Mouse (Mus musculus) lung, postnatal 0 days (tissue): ENCODE measurements around the gene St8sia1. TPM values are rescaled to one million over a fixed set of nuclear protein-coding genes. Genes with fewer than 3 reads are reported as not detected.
A peak's percentile ranks its signal among the peaks of the same experiment; 100 is the strongest.

Source experiments
- ATAC-seq: fragments of 200-750 bp; cut with Nextera tagmentation; 2 replicates; pipeline ENCODE4 v1.8.0; 2017; ENCODE audit warnings: moderate library complexity
- DNase-seq: peaks from one replicate; pipeline ENCODE4 v3.0.0-alpha.2; 2016; ENCODE audit warnings: low spot score
- H3K27ac ChIP-seq: fragments of 300-500 bp; sonication (generic); 2 replicates; pipeline ENCODE4 v1.5.1; 2014; ENCODE audit warnings: antibody characterized with exemption, mild to moderate bottlenecking, low read length, mixed read lengths
- H3K27me3 ChIP-seq: fragments of 300-500 bp; sonication (generic); replicated peaks from 2 replicates; pipeline ENCODE4 v1.6.1; 2014; ENCODE audit warnings: low read length, mixed read lengths; ENCODE audit not compliant: insufficient read depth
- H3K36me3 ChIP-seq: fragments of 300-500 bp; sonication (generic); 2 replicates; pipeline ENCODE4 v1.6.1; 2014; ENCODE audit warnings: low read length, mixed read lengths; ENCODE audit not compliant: insufficient read depth
- H3K4me1 ChIP-seq: fragments of 300-500 bp; sonication (generic); 2 replicates; pipeline ENCODE4 v1.6.1; 2014; ENCODE audit warnings: antibody characterized with exemption, low read depth, low read length, mixed read lengths; ENCODE audit not compliant: insufficient read depth
- H3K4me2 ChIP-seq: fragments of 300-500 bp; sonication (generic); replicated peaks from 2 replicates; pipeline ENCODE4 v1.6.1; 2014; ENCODE audit warnings: low read depth, mild to moderate bottlenecking, low read length, moderate library complexity, mixed read lengths
- H3K4me3 ChIP-seq: fragments of 300-500 bp; sonication (generic); 2 replicates; pipeline ENCODE4 v1.5.1; 2014; ENCODE audit warnings: low read depth, low read length
- H3K9ac ChIP-seq: fragments of 300-500 bp; sonication (generic); replicated peaks from 2 replicates; pipeline ENCODE4 v1.6.1; 2014; ENCODE audit warnings: low read depth, mild to moderate bottlenecking
- H3K9me3 ChIP-seq: fragments of 300-500 bp; sonication (generic); 2 replicates; pipeline ENCODE4 v1.6.1; 2016; ENCODE audit warnings: low read length, mixed read lengths
- CTCF ChIP-seq: IDR thresholded peaks from 2 replicates; pipeline ENCODE4 v1.5.1; 2016; ENCODE audit warnings: antibody characterized with exemption, mild to moderate bottlenecking
- EP300 ChIP-seq: IDR thresholded peaks from 2 replicates; pipeline ENCODE4 v1.6.1; 2016; ENCODE audit warnings: antibody characterized with exemption, mild to moderate bottlenecking, control low read depth
- WGBS: fragments of 180-500 bp; shearing (Covaris S2); extraction: QIAGEN DNeasy Blood & Tissue Kit; methylation state at CpG from one replicate; pipeline ENCODE4 v1.1.7; 2014; 5-methylcytosine and 5-hydroxymethylcytosine counted together
- polyA plus RNA-seq: library from polyadenylated mRNA; unstranded; fragments of >200 nt; fragmentation: Nextera tagmentation; extraction: Ambion mirVana; gene quantifications from 2 replicates; pipeline ENCODE4 v1.2.1, GENCODE M21; 2015

The St8sia1 gene
- polyA plus RNA-seq, 1 experiment from 2014 or later: 0.11 TPM

DNA sequence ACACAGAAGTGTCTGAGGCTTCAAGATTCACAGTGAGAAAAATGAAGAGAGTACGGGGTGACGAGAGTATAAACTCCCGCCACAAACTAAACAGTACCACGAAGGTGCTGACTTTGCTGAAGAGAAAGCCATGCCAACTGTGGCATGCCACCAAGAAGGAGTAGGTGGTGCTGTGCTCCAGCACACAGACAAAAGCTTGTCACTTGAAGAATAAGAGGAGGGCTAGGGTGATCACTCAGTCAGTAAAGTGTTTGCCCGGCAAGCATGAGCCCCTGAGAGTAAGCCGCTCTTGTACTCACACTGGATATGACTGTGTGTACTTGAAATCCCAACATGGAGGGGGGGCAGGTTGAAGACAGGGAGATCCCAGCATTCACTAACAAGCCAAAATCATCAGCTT is 87.0 kb downstream of the St8sia1 start:
- 43% methylated on average over 6 of the region's 6 CpGs for WGBS
- H3K36me3 ChIP-seq: no peaks in the 10 kb centered on the region
- H3K4me2 ChIP-seq: no peak overlapping the region
- no peaks in the 10 kb centered on the region for H3K9me3 ChIP-seq
- peaks cover 3% of the 10 kb centered on the region; the same call in 1 of the 2 replicates for H3K4me1 ChIP-seq
- H3K4me3 ChIP-seq: no peak overlapping the region
- H3K27me3 ChIP-seq: no peaks in the 10 kb centered on the region
- no peak for TF ChIP-seq CTCF
- no peak for TF ChIP-seq EP300
- DNase-seq (no peak), ATAC-seq (no peak)
- H3K27ac ChIP-seq: no peak overlapping the region
- H3K9ac ChIP-seq: no peak overlapping the region

DNA sequence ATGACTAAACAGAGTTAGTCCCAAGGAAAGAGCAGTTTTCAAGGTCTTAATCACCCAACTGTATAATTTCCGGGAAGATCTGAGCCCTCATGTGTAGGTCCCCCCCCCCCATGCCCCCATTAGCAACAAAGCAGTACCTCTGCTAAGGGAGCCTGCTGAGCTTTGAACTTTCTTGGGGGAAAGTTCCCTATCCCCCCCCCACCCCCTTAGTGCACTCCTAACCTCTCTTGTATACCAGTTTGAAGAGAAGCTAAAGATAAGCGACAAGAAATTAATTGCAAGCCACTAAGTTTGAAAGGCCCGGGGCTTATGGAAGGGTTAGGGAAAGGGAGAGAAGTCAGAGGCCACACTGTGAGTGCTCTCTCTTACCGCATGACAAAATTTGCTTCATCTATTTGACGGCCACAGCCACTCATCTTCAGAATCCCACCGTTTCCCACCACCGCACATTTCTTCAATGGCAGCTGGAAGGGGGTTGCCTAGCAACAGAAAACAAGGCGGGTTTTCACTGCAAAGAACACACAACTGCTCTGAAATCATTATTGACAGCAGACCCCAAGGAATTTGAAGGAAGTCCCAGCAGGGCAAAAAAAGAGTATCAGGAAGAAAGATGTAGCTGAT is 87.9 kb downstream of the St8sia1 start:
- no peak for ATAC-seq
- Histone ChIP-seq H3K4me2 (no peak overlapping the region), H3K27me3 (no peaks in the 10 kb centered on the region), H3K36me3 (no peaks in the 10 kb centered on the region), H3K4me3 (no peak overlapping the region), H3K9ac (no peak overlapping the region), H3K9me3 (no peaks in the 10 kb centered on the region), H3K4me1 (peaks cover 3% of the 10 kb centered on the region; the same call in 1 of the 2 replicates), H3K27ac (no peak overlapping the region)
- no peak for DNase-seq
- WGBS: 24% methylated on average over 8 of the region's 8 CpGs
- TF ChIP-seq CTCF: no peak
- TF ChIP-seq EP300: no peak

DNA sequence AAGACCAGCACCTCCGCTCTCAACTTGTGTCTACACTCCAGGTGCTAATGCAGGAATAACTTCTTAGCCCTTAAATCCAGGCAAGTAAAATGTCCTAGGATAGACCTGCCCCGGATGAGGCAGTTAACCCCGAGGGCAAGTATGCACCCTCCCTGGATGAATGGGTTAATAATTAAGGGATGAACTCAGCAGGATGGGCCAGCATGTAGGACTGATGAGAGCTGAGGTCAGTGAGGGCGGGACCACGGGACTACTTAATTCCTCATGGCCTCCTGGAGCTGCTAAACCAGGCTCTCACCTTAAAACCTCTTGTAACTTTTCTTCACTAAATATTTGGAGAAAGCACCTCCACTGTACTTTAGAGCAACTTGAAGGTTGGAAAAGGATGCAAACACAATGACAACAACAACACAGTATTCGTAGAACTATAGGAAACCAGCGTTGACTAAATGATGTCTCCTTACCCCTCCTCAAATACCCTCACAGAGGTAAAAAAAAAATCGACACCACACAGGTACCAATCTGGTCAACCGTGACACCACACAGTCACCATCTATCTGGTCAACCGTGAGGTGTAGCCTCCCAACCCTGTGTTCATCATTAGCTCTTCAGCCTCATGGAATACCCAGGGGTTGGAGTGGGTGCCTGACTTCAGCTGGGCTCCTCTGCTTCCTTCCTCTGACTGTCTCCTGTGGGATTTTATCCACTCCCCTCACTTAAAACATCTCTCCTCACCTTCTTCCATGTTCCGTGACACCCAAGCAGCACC is 90.3 kb downstream of the St8sia1 start:
- Histone ChIP-seq H3K27me3 (no peaks in the 10 kb centered on the region), H3K36me3 (no peaks in the 10 kb centered on the region), H3K9ac (no peak overlapping the region), H3K4me3 (no peak overlapping the region), H3K4me2 (no peak overlapping the region), H3K4me1 (no peaks in the 10 kb centered on the region), H3K27ac (no peak overlapping the region), H3K9me3 (no peaks in the 10 kb centered on the region)
- ATAC-seq (no peak), DNase-seq (no peak)
- TF ChIP-seq CTCF (no peak), EP300 (no peak)
- WGBS: 67% methylated on average over 11 of the region's 11 CpGs

DNA sequence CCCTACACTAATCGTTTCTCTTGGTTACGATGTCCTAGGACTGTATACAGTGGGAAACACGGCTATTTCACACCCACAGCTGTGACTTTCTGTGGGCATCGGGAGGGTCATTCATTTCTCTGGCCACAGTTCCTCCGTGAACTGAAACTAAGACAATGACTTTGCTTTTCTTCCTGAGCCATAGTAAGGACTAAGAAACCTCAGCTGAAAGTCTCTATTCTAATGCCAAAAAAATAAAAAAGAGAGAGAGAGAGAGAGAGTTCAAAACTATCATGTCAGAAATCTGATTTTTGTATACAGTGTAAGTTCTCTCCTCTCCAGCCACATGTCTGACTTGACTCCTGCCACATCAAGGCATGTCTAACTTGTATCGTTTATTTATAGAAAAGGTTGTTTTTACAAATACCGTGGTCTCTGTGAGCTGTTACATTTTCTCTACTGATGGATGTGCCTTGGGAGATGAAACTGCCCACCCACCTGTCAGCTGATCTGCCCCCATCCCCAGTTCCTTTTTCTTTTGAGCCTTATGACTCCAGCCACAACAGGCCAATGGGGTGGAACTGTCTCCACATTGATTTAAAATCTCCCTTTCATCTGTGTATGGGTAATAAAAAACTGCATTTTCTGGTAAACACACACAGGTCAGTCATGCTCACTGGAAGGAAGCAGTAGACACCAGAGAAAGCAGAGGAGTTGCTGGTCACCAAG is 94.4 kb downstream of the St8sia1 start:
- Histone ChIP-seq H3K9me3 (no peaks in the 10 kb centered on the region), H3K9ac (no peak overlapping the region), H3K4me3 (no peak overlapping the region), H3K4me1 (no peaks in the 10 kb centered on the region), H3K27ac (no peak overlapping the region), H3K27me3 (no peaks in the 10 kb centered on the region), H3K36me3 (no peaks in the 10 kb centered on the region), H3K4me2 (no peak overlapping the region)
- no peak for DNase-seq
- ATAC-seq: no peak
- 57% methylated on average over 7 of the region's 7 CpGs for WGBS
- TF ChIP-seq EP300 (no peak), CTCF (no peak)

DNA sequence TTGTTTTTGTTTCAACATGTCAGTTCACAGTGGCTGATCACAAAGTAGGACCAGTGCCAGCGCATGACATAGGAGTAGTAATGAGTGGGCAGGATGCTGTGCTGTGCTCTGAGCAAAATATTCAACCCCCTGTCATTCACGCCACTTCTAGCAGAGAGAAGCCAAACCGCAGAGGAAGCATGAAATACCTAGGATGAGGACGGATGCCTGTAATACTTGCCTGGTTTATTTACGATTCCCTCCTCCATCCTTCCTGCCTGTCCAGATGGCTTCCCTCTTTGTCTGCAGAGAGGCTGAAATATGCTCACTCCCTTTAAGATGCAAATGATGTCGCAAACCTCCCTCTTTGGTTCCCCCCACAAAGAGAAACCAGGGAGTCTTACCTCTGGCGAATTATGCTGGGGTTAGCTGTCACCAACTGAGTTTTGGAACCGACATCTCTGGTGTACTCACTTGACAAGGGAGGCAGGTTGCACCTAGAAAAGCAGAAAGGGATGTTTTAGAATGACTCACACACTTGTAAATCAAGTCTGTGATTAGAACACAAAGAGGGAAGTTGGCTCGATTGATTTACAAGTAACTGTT is 96.7 kb downstream of the St8sia1 start:
- Histone ChIP-seq H3K9ac (no peak overlapping the region), H3K4me1 (no peaks in the 10 kb centered on the region), H3K4me3 (no peak overlapping the region), H3K9me3 (no peaks in the 10 kb centered on the region), H3K36me3 (no peaks in the 10 kb centered on the region), H3K27me3 (no peaks in the 10 kb centered on the region), H3K27ac (no peak overlapping the region), H3K4me2 (0 out of 2 replicates have a peak overlapping the region, but pooled peaks have one; percentile 6)
- TF ChIP-seq EP300 (no peak), CTCF (no peak)
- 20% methylated on average over 9 of the region's 9 CpGs for WGBS
- ATAC-seq (0 out of 2 replicates have a peak, but pooled peaks have one; percentile 19), DNase-seq (peak; percentile 16)

DNA sequence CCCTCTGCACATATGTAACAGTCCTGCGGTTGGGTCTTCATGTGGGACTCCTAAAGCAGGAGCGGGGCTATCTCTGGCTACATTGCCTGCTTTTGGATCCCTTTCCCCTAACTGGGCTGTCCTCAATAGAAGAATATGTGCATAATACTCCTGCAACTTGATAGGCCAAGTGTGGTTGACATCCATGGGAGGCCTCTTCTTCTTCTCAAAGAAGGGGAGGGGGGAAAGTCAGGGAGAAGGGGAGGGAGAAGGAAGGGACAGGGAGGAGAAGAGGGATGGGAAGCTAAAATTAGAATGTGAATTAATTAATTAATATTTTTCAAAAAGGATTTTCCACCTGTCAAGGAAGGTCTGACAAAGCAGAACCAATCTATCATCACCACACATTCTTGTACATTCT is 97.2 kb downstream of the St8sia1 start:
- 98% methylated on average over 2 of the region's 2 CpGs for WGBS
- Histone ChIP-seq H3K27me3 (no peaks in the 10 kb centered on the region), H3K36me3 (no peaks in the 10 kb centered on the region), H3K4me3 (no peak overlapping the region), H3K4me2 (no peak overlapping the region), H3K4me1 (no peaks in the 10 kb centered on the region), H3K27ac (no peak overlapping the region), H3K9me3 (no peaks in the 10 kb centered on the region), H3K9ac (no peak overlapping the region)
- DNase-seq (no peak), ATAC-seq (no peak)
- no peak for TF ChIP-seq CTCF
- no peak for TF ChIP-seq EP300
